Mouse (Mus musculus) hindbrain, embryonic 16.5 days (tissue): ENCODE results near the gene Cdc42ep2. TPM values are rescaled to one million over a fixed set of nuclear protein-coding genes. Genes with fewer than 3 reads are reported as not detected.
A peak's percentile ranks its signal among the peaks of the same experiment; 100 is the strongest.

Experiments
- ATAC-seq: fragments of 200-750 bp; cut with Nextera tagmentation; 2 replicates; pipeline ENCODE4 v1.8.0; 2017; ENCODE audit warnings: moderate TSS enrichment, moderate library complexity
- H3K27ac ChIP-seq: fragments of 300-500 bp; sonication (generic); 2 replicates; pipeline ENCODE4 v1.5.1; 2014; ENCODE audit warnings: low read depth, mild to moderate bottlenecking, control low read depth, low read length, moderate library complexity
- H3K27me3 ChIP-seq: fragments of 300-500 bp; sonication (generic); replicated peaks from 2 replicates; pipeline ENCODE4 v1.6.1; 2014; ENCODE audit warnings: low read length; ENCODE audit not compliant: control insufficient read depth, insufficient read depth
- H3K36me3 ChIP-seq: fragments of 300-500 bp; sonication (generic); 2 replicates; pipeline ENCODE4 v1.6.1; 2014; ENCODE audit warnings: mild to moderate bottlenecking, low read length, moderate library complexity, mixed read lengths; ENCODE audit not compliant: control insufficient read depth, insufficient read depth
- H3K4me1 ChIP-seq: fragments of 300-500 bp; sonication (generic); 2 replicates; pipeline ENCODE4 v1.6.1; 2014; ENCODE audit warnings: low read depth, low read length; ENCODE audit not compliant: control insufficient read depth, insufficient read depth
- H3K4me2 ChIP-seq: fragments of 300-500 bp; sonication (generic); 2 replicates; pipeline ENCODE4 v1.6.1; 2014; ENCODE audit warnings: mild to moderate bottlenecking, low read length, control low read depth, moderate library complexity
- H3K4me3 ChIP-seq: fragments of 300-500 bp; sonication (generic); 2 replicates; pipeline ENCODE4 v1.5.1; 2014; ENCODE audit warnings: mild to moderate bottlenecking, low read length, control low read depth, moderate library complexity
- H3K9ac ChIP-seq: fragments of 300-500 bp; sonication (generic); 2 replicates; pipeline ENCODE4 v1.6.1; 2014; ENCODE audit warnings: low read depth, mild to moderate bottlenecking, control low read depth, low read length, moderate library complexity
- H3K9me3 ChIP-seq: fragments of 300-500 bp; sonication (generic); 2 replicates; pipeline ENCODE4 v1.6.1; 2014; ENCODE audit warnings: mild to moderate bottlenecking, low read length, moderate library complexity; ENCODE audit not compliant: control insufficient read depth
- WGBS: fragments of 180-500 bp; shearing (Covaris S2); extraction: QIAGEN DNeasy Blood & Tissue Kit; methylation state at CpG from one replicate; pipeline ENCODE4 v1.1.7; 2014; 5-methylcytosine and 5-hydroxymethylcytosine counted together
- polyA plus RNA-seq: library from polyadenylated mRNA; unstranded; fragments of >200 nt; fragmentation: Nextera tagmentation; extraction: Ambion mirVana; gene quantifications from 2 replicates; pipeline ENCODE4 v1.2.1, GENCODE M21; 2015

Cdc42ep2 gene
- polyA plus RNA-seq, 1 experiment from 2014 or later: 23.4 TPM

DNA sequence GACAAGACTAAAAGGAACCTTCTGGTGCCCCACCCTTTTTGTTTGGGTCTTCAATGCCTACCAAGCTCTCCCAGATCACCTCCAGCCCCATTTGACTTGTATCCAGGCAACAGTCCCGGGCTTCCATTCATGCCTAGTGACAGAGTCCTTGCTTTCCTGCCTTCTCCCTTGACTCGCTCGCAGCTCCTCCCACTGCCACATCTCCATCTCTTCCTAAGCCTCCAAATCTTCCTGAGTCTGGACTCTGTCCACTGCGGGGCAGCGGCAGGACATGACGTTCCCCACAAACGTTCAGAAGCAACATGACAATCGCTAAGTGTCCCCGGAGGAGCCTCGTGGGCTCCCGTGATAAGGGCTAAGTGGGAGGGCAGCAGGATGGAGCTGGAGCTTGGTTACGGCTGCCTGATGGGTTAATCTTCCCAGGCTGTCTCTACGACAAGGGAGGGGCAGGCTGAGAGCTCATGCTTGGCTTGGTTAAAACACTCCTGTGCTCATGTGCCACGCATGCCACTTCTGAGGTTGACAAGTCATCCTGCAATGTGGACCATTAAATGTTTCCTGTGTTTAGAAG lies 13.3 kb upstream of the Cdc42ep2 start:
- H3K9ac ChIP-seq: no peak overlapping the region
- H3K4me2 ChIP-seq: peak overlapping the region; percentile 51
- H3K9me3 ChIP-seq: no peaks in the 10 kb centered on the region
- WGBS: 18% methylated on average over 14 of the region's 14 CpGs
- H3K4me3 ChIP-seq: 0 out of 2 replicates have a peak overlapping the region, but pooled peaks have one; percentile 8
- H3K27ac ChIP-seq: peak overlapping the region; percentile 77
- no peaks in the 10 kb centered on the region for H3K36me3 ChIP-seq
- H3K27me3 ChIP-seq: no peaks in the 10 kb centered on the region
- H3K4me1 ChIP-seq: peaks cover 19% of the 10 kb centered on the region
- peak; percentile 77 for ATAC-seq

- Histone ChIP-seq H3K9me3 (no peaks in the 10 kb centered on the region), H3K27ac (peak overlapping the region; percentile 77), H3K36me3 (no peaks in the 10 kb centered on the region), H3K4me3 (no peak overlapping the region), H3K4me2 (peak overlapping the region; percentile 51; the same call in 1 of the 2 replicates), H3K4me1 (peaks cover 19% of the 10 kb centered on the region), H3K27me3 (no peaks in the 10 kb centered on the region), H3K9ac (no peak overlapping the region; the same call in 1 of the 2 replicates)
- WGBS: 46% methylated on average over 21 of the region's 21 CpGs
- no peak for ATAC-seq
These were observed 12.6 kb upstream of the Cdc42ep2 start for GRCm38 (mm10) chr19:5937095-5937835.

- ATAC-seq: no peak
- H3K4me1 ChIP-seq: peaks cover 19% of the 10 kb centered on the region
- no peak overlapping the region for H3K9ac ChIP-seq
- no peaks in the 10 kb centered on the region for H3K27me3 ChIP-seq
- WGBS: 79% methylated on average over 5 of the region's 5 CpGs
- H3K27ac ChIP-seq: no peak overlapping the region
- no peaks in the 10 kb centered on the region for H3K9me3 ChIP-seq
- no peaks in the 10 kb centered on the region for H3K36me3 ChIP-seq
- no peak overlapping the region for H3K4me2 ChIP-seq
- no peak overlapping the region for H3K4me3 ChIP-seq
These were observed 11.1 kb upstream of the Cdc42ep2 start for GRCm38 (mm10) chr19:5935691-5936090.

DNA sequence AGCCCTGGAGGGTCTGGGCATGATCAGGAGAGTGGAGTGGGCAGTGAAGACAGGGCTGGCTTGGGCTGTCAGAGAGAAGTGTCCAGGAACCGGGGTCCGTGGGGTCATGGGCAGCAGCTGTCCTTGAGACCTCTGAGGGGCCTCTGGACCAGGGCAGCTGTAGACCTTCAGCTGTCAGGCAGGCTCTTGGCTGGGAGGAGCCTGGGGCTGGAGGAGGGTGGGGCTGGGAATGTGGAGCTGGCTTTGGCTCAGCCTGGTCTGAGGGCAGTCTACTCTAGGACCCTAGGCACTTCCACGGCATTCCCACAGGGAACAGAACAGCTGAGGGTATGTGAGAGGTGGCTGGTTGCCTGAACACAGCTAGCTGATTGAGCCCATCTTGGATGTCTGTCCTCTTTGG lies 10.7 kb upstream of the Cdc42ep2 start:
- ATAC-seq: no peak
- H3K27ac ChIP-seq: no peak overlapping the region
- no peaks in the 10 kb centered on the region for H3K36me3 ChIP-seq
- no peak overlapping the region for H3K4me3 ChIP-seq
- WGBS: 59% methylated on average over 3 of the region's 3 CpGs
- peaks cover 19% of the 10 kb centered on the region for H3K4me1 ChIP-seq
- H3K9me3 ChIP-seq: no peaks in the 10 kb centered on the region
- H3K4me2 ChIP-seq: no peak overlapping the region
- no peaks in the 10 kb centered on the region for H3K27me3 ChIP-seq
- H3K9ac ChIP-seq: no peak overlapping the region

- H3K9ac ChIP-seq: no peak overlapping the region
- 64% methylated on average over 14 of the region's 14 CpGs for WGBS
- no peak overlapping the region for H3K27ac ChIP-seq
These were observed 5.3 kb upstream of the Cdc42ep2 start for GRCm38 (mm10) chr19:5929634-5930596.

DNA sequence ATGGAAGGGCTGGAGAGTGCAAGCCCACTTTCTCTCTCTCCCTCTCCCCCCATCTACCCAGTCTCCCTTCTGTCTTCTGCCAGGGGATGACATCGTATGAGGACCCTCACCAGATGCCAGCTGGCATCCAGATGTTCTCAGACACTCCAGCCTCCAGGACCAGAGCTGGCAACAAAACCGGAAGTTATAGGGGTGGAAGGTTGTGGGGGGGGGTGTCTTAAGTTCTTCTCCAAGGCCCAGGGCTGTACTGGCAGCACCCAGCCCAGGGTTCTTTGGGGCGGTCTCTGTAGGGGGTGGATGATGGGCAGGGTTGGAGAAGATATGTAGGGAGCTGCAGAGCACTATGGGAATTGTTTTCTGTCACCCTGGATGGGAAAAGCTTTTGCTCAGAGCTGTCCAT lies 3.9 kb upstream of the Cdc42ep2 start:
- Histone ChIP-seq H3K9me3 (no peaks in the 10 kb centered on the region), H3K27me3 (no peaks in the 10 kb centered on the region), H3K4me1 (peaks cover 6% of the 10 kb centered on the region), H3K27ac (no peak overlapping the region), H3K36me3 (no peaks in the 10 kb centered on the region), H3K4me2 (no peak overlapping the region), H3K4me3 (no peak overlapping the region), H3K9ac (no peak overlapping the region)
- no peak for ATAC-seq
- WGBS: 65% methylated on average over 3 of the region's 3 CpGs

More at GRCm38 (mm10) chr19:5929634-5930596, 5.3 kb upstream of the Cdc42ep2 start:
- H3K4me2 ChIP-seq: no peak overlapping the region
- ATAC-seq: no peak
- no peaks in the 10 kb centered on the region for H3K9me3 ChIP-seq
- H3K4me3 ChIP-seq: no peak overlapping the region
- peaks cover 3% of the 10 kb centered on the region for H3K4me1 ChIP-seq
- no peaks in the 10 kb centered on the region for H3K27me3 ChIP-seq
- H3K36me3 ChIP-seq: no peaks in the 10 kb centered on the region

DNA sequence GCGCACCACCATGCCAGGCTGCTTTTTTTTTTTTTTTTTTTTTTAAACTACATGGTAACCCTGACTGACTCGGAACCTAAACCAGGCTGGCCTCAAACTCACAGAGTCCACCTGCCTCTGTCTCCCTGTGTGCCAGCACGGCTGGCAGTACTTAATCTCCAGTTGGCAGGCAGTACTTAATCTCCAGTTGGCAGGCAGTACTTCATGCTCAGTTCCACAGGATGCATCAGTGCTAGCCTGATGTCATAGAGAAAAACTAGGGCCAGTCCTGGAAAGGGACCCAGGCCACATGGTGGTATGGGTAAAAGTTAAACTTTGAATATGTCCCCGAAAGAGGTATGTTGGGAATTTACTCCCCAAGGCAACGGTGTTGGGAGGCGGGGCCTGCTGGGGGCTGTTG lies 3.5 kb upstream of the Cdc42ep2 start:
- H3K4me2 ChIP-seq: no peak overlapping the region
- H3K27me3 ChIP-seq: no peaks in the 10 kb centered on the region
- H3K27ac ChIP-seq: no peak overlapping the region
- H3K4me3 ChIP-seq: no peak overlapping the region
- H3K4me1 ChIP-seq: peaks cover 8% of the 10 kb centered on the region
- H3K36me3 ChIP-seq: no peaks in the 10 kb centered on the region
- ATAC-seq: no peak
- H3K9me3 ChIP-seq: no peaks in the 10 kb centered on the region
- H3K9ac ChIP-seq: no peak overlapping the region
- WGBS: 78% methylated on average over 6 of the region's 6 CpGs

DNA sequence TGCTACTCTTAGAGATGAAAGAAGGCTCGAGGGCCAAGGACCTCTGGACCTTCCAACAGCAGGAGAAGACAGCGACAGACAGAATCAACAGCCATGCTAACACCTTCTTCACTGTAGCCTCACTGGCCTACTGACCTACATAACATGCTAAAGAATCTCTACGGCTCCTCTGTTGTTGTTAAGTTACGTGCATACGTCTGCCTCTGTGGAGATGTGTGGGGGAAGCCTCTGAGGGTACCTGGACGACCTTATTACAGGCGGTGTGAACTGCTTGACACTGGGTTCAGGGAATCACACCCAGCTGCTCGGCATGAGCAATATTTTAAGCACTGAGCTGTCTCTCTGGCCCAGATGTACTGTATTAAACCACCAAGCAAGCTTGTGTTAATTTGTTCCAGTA lies 2.9 kb upstream of the Cdc42ep2 start:
- 70% methylated on average over 8 of the region's 8 CpGs for WGBS

DNA sequence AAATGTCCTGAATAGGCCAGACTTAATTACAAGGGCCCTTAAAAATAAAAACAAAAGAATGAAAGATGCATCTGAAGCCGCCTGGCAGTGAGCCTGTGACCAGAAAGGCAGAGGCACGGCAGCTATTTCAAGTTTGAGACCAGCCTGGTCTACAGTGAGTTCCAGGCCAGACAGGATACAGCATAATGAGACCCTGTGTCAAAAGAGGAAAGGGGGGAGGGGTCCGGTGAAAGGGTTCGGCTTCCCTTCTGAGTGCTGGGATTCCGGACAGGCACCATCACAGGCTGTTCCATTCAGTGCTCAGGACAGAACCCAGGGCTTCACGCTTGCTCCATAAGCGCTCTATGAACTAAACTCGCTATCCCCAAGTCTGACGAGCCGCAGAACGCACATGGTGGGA lies 2.4 kb upstream of the Cdc42ep2 start:
- Histone ChIP-seq H3K9ac (no peak overlapping the region), H3K36me3 (no peaks in the 10 kb centered on the region), H3K4me3 (no peak overlapping the region), H3K4me1 (peaks cover 17% of the 10 kb centered on the region), H3K27ac (no peak overlapping the region), H3K9me3 (no peaks in the 10 kb centered on the region), H3K27me3 (no peaks in the 10 kb centered on the region), H3K4me2 (no peak overlapping the region)
- no peak for ATAC-seq
- WGBS: 74% methylated on average over 11 of the region's 11 CpGs

More for the DNA sequence above, 2.9 kb upstream of the Cdc42ep2 start:
- H3K36me3 ChIP-seq: no peaks in the 10 kb centered on the region
- H3K27me3 ChIP-seq: no peaks in the 10 kb centered on the region
- no peak overlapping the region for H3K9ac ChIP-seq
- no peak overlapping the region for H3K4me3 ChIP-seq
- peaks cover 12% of the 10 kb centered on the region for H3K4me1 ChIP-seq
- H3K4me2 ChIP-seq: no peak overlapping the region
- no peak for ATAC-seq
- H3K27ac ChIP-seq: no peak overlapping the region
- no peaks in the 10 kb centered on the region for H3K9me3 ChIP-seq
